In the genomic region with DNA sequence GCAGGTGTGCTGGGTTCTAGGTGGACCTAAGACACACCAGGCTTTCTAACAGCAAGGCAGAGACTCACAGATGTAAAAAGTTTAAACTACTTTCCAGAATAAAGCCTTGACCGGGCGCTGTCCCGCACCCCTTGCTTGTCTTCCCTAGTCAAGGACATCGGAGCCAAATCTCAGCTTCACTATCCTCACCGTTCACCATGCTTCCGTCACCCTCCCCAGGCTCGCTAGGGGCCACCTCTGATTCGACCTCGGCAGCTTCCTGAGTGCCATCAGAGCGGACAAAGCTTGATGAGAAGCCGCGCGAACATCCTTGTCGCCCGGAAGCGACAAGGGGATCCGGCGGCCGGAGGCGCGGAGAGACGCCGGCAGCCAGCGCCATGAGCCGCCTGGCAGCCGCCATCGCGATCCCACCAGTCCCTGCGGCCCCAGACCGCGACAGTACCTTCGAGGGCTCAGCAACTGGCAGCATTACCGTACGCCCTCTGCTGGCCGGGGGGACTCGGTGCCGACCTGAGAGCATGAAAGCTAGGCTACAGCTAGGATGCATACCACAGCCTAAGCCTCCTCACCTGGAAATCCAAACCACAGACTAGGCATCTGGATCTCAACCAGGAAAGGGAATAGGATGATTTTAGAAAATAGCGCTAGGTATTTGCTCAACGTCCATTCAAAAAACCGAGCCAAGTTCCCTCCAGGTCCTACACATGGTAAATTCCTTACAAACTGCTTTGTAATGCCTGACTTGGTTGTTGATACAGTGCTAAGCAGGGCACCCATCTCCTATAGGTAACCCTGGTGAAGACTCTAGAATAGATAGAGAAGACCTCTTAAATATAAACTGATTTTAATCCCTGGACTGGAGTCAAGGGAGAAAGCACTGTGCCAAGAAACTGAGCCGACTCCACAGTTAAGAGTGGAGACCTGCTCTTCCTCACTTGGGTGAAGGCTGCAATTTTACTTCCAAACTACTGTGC, we compare ENCODE assay signal across 8 mouse cellular contexts. TPM values are rescaled to one million over a fixed set of nuclear protein-coding genes. Genes with fewer than 3 reads are reported as not detected.
DNase-seq lines count a peak whose midpoint lies in the region; ATAC-seq lines count a peak whose summit lies in the region.

No protein-coding gene starts in this region.

- peak overlapping the region; percentile 61 for H3K27ac ChIP-seq in heart, embryonic 13.5 days (replicated peaks)
- H3K27ac ChIP-seq in liver, embryonic 12.5 days = peak overlapping the region; percentile 65
- H3K27ac ChIP-seq in stomach, embryonic 15.5 days = peak overlapping the region; percentile 61

- H3K4me1 ChIP-seq in heart, embryonic 13.5 days = peaks cover 11% of the 10 kb centered on the region
- H3K4me1 ChIP-seq in liver, embryonic 12.5 days = peaks cover 34% of the 10 kb centered on the region
- peaks cover 6% of the 10 kb centered on the region; the same call in 1 of the 2 replicates for H3K4me1 ChIP-seq in stomach, embryonic 15.5 days

- H3K4me3 ChIP-seq in heart, embryonic 13.5 days = peak overlapping the region; percentile 95
- H3K4me3 ChIP-seq in liver, embryonic 12.5 days = peak overlapping the region; percentile 90
- H3K4me3 ChIP-seq in stomach, embryonic 15.5 days (replicated peaks) = peak overlapping the region; percentile 97

- ATAC-seq in erythroid progenitor cell, adult 5-6 weeks (replicated peaks; ENCODE audit: low FRiP score, poor library complexity, severe bottlenecking) = peak; percentile 100
- peak; percentile 89 for ATAC-seq in heart, embryonic 13.5 days (ENCODE audit: extremely low read depth, insufficient number of reproducible peaks, low FRiP score, low TSS enrichment)
- peak; percentile 94 for ATAC-seq in liver, embryonic 12.5 days
- ATAC-seq in stomach, embryonic 15.5 days (ENCODE audit: insufficient read depth, low FRiP score, low read depth) = peak; percentile 93

- WGBS in heart, embryonic 13.5 days = 3% methylated on average over 41 of the region's 41 CpGs
- 3% methylated on average over 41 of the region's 41 CpGs for WGBS in liver, embryonic 12.5 days (ENCODE audit: insufficient replicate concordance)
- 2% methylated on average over 41 of the region's 41 CpGs for WGBS in stomach, embryonic 15.5 days

- H3K36me3 ChIP-seq in heart, embryonic 13.5 days = peaks cover 77% of the 10 kb centered on the region
- H3K36me3 ChIP-seq in liver, embryonic 12.5 days = peaks cover 69% of the 10 kb centered on the region
- H3K36me3 ChIP-seq in stomach, embryonic 15.5 days = peaks cover 27% of the 10 kb centered on the region

- peak; percentile 90 for DNase-seq in CD4-positive helper T cell, adult 2 months (ENCODE audit: low read depth, low spot score)
- DNase-seq in brain, embryonic 18.5 days (ENCODE audit: low read depth, low spot score) = peak; percentile 80
- peak; percentile 96 for DNase-seq in kidney, postnatal 10 days
- DNase-seq in natural killer cell, adult 2 months (ENCODE audit: low spot score in 2 of 2) = peak; percentile 84 to 91

- H3K27me3 ChIP-seq in heart, embryonic 13.5 days (replicated peaks) = no peaks in the 10 kb centered on the region
- no peaks in the 10 kb centered on the region for H3K27me3 ChIP-seq in liver, embryonic 12.5 days (replicated peaks)
- H3K27me3 ChIP-seq in stomach, embryonic 15.5 days (replicated peaks) = no peaks in the 10 kb centered on the region

- H3K9me3 ChIP-seq in heart, embryonic 13.5 days = no peaks in the 10 kb centered on the region
- H3K9me3 ChIP-seq in liver, embryonic 12.5 days (replicated peaks) = no peaks in the 10 kb centered on the region
- H3K9me3 ChIP-seq in stomach, embryonic 15.5 days = no peaks in the 10 kb centered on the region

- peak overlapping the region; percentile 92 for H3K4me2 ChIP-seq in heart, embryonic 13.5 days
- peak overlapping the region; percentile 76 for H3K4me2 ChIP-seq in liver, embryonic 12.5 days
- peak overlapping the region; percentile 77 for H3K4me2 ChIP-seq in stomach, embryonic 15.5 days

- H3K9ac ChIP-seq in heart, embryonic 13.5 days = peak overlapping the region; percentile 93
- H3K9ac ChIP-seq in liver, embryonic 12.5 days = peak overlapping the region; percentile 87
- H3K9ac ChIP-seq in stomach, embryonic 15.5 days = peak overlapping the region; percentile 92

RNA-seq across cellular contexts. Expression of gene Smarcc1, which starts 16.6 kb away (rescaled TPM):
- total RNA-seq in erythroid progenitor cell, adult 5-6 weeks (2015; ENCODE audit: low replicate concordance) = 40.7 and 61.6 TPM in 2 replicates
- 49.2 and 71.5 TPM in 2 replicates for total RNA-seq in erythroid progenitor cell, adult 5-6 weeks (2017; ENCODE audit: low replicate concordance)
- 76.9 TPM in 2 replicates for polyA plus RNA-seq in heart, embryonic 13.5 days (2015; fragmentation: Nextera tagmentation; extraction: Ambion mirVana)
- 69.2 and 71.6 TPM in 2 replicates for polyA plus RNA-seq in liver, embryonic 12.5 days (2016; fragmentation: Nextera tagmentation; extraction: Ambion mirVana)
- 94.3 and 99.5 TPM in 2 replicates for polyA plus RNA-seq in stomach, embryonic 15.5 days (2015; fragmentation: Nextera tagmentation; extraction: Ambion mirVana)

RNA-seq across cellular contexts. Expression of gene Dhx30, which starts 16.7 kb away (rescaled TPM):
- 28.5 and 32.4 TPM in 2 replicates for total RNA-seq in erythroid progenitor cell, adult 5-6 weeks (2015; ENCODE audit: low replicate concordance)
- 14.8 and 39.3 TPM in 2 replicates for total RNA-seq in erythroid progenitor cell, adult 5-6 weeks (2017; ENCODE audit: low replicate concordance)
- polyA plus RNA-seq in heart, embryonic 13.5 days (2015; fragmentation: Nextera tagmentation; extraction: Ambion mirVana) = 98.0 and 98.2 TPM in 2 replicates
- polyA plus RNA-seq in liver, embryonic 12.5 days (2016; fragmentation: Nextera tagmentation; extraction: Ambion mirVana) = 65.2 and 68.1 TPM in 2 replicates
- polyA plus RNA-seq in stomach, embryonic 15.5 days (2015; fragmentation: Nextera tagmentation; extraction: Ambion mirVana) = 103 and 106 TPM in 2 replicates

Comparison
In these comparisons a context has a peak if more than half of its experiments do, and no peak if none do; other contexts are left out.
1. Peak in every context shown above with its lines: DNase-seq, ATAC-seq, H3K4me3 ChIP-seq and H3K27ac ChIP-seq.